Mouse (Mus musculus) liver, postnatal 0 days (tissue): Measurements from ENCODE around the gene Gatad2b.

Source experiments
- CTCF ChIP-seq: sonication (generic); IDR thresholded peaks from 2 replicates; pipeline ENCODE4 v1.5.1; 2016; ENCODE audit warnings: antibody characterized with exemption, low read depth
- EP300 ChIP-seq: IDR thresholded peaks from 2 replicates; pipeline ENCODE4 v1.6.1; 2016; ENCODE audit warnings: antibody characterized with exemption, low read depth, mild to moderate bottlenecking

DNA sequence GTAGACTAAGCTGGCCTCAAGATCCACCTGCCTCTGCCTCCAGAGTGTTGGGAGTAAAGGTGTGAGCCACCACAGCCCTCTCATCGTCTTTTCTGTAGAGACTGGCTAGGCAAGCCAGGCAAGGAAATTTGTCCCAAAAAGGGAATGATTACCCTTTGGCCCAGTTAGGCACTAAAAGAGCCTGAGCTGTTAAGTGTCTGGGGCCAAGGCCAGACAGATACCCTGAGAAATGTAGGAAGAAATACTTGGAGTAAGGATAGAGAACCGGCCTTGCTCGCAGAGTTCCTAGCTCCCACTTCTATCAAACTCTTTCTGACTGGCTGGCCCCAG, 45.4 kb upstream of the Gatad2b start:
- TF ChIP-seq CTCF (no peak), EP300 (no peak)
